Mouse (Mus musculus): ENCODE results near the gene Nxn.

GRCm38 (mm10) chr11:76239750-76240149, 159.2 kb downstream of the Nxn start:
- no peak for TF ChIP-seq POLR2A (IDR thresholded peaks at IDR 0.05; ENCODE audit: extremely low read depth, insufficient read depth, low read length)
- no peak for TF ChIP-seq CTCF (IDR thresholded peaks at IDR 0.05; ENCODE audit: extremely low read depth, insufficient read depth, low read length)

Measured in cortical plate, adult 2 months (tissue).